Mouse (Mus musculus): Measurements from ENCODE around the gene Gm45234. TPM values are rescaled to one million over a fixed set of nuclear protein-coding genes. Genes with fewer than 3 reads are reported as not detected.

Gene Gm45234
- polyA plus RNA-seq, 2 experiments: not detected

- no peak overlapping the region for H3K9ac ChIP-seq (replicated peaks)
- H3K27me3 ChIP-seq (ENCODE audit: control insufficient read depth, insufficient read depth, low read length): no peaks in the 10 kb centered on the region
- DNase-seq (ENCODE audit: low read depth in 3 of 3, low spot score in 3 of 3): no peak
- ATAC-seq (ENCODE audit: insufficient read depth): no peak
- no peaks in the 10 kb centered on the region for H3K36me3 ChIP-seq (replicated peaks; ENCODE audit: control insufficient read depth, insufficient read depth, low read depth)
- H3K4me1 ChIP-seq (replicated peaks; ENCODE audit: control insufficient read depth in 2 of 2, insufficient read depth in 2 of 2, low read length in 1 of 2): peaks cover 16 to 32% of the 10 kb centered on the region in 2 experiments
- no peak overlapping the region for H3K27ac ChIP-seq
- WGBS (ENCODE audit: insufficient replicate concordance): 83% methylated on average over 11 of the region's 11 CpGs
- no peak overlapping the region for H3K4me3 ChIP-seq (ENCODE audit: insufficient read depth in 1 of 2, low read depth in 2 of 2, low read length in 2 of 2)
- H3K9me3 ChIP-seq (ENCODE audit: control insufficient read depth, low read length): no peaks in the 10 kb centered on the region
- TF ChIP-seq CTCF (IDR thresholded peaks at IDR 0.05; ENCODE audit: low read depth) (no peak), EP300 (IDR thresholded peaks at IDR 0.05; ENCODE audit: low read depth) (no peak)
- no peak overlapping the region for H3K4me2 ChIP-seq (ENCODE audit: low read depth)
These were observed 18.8 kb downstream of the Gm45234 start for GRCm38 (mm10) chr6:124737040-124737439.

DNA sequence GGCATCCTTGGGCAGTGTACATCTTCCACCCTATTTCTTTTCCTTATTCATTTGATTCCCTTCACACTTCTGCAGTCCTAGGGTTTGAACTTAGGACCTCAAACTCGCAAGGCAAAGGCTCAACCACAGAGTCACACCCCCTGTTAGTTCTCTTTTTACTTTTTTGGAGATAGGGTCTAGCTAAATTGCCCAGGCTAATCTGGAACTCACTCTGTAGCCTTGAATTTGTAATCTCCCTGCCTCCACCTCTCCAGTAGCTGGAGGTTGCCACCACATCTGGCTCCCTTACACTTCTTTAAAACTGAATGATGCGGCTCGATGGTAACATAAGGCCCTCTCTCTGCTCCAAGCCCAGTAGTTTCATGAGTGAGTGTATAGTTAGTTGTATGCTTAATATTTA lies 21.4 kb downstream of the Gm45234 start:
- H3K9ac ChIP-seq (replicated peaks): no peak overlapping the region
- H3K36me3 ChIP-seq (replicated peaks; ENCODE audit: control insufficient read depth, insufficient read depth, low read depth): no peaks in the 10 kb centered on the region
- H3K4me1 ChIP-seq (replicated peaks; ENCODE audit: control insufficient read depth in 2 of 2, insufficient read depth in 2 of 2, low read length in 1 of 2): peaks cover 7 to 21% of the 10 kb centered on the region in 2 experiments
- TF ChIP-seq CTCF (IDR thresholded peaks at IDR 0.05; ENCODE audit: low read depth): no peak
- no peak for TF ChIP-seq EP300 (IDR thresholded peaks at IDR 0.05; ENCODE audit: low read depth)
- no peaks in the 10 kb centered on the region for H3K9me3 ChIP-seq (ENCODE audit: control insufficient read depth, low read length)
- ATAC-seq (ENCODE audit: insufficient read depth) (no peak), DNase-seq (ENCODE audit: low read depth in 3 of 3, low spot score in 3 of 3) (no peak)
- no peak overlapping the region for H3K27ac ChIP-seq
- WGBS (ENCODE audit: insufficient replicate concordance): 58% methylated on average over 3 of the region's 3 CpGs
- no peaks in the 10 kb centered on the region for H3K27me3 ChIP-seq (ENCODE audit: control insufficient read depth, insufficient read depth, low read length)
- no peak overlapping the region for H3K4me2 ChIP-seq (ENCODE audit: low read depth)
- no peak overlapping the region for H3K4me3 ChIP-seq (ENCODE audit: insufficient read depth in 1 of 2, low read depth in 2 of 2, low read length in 2 of 2)

DNA sequence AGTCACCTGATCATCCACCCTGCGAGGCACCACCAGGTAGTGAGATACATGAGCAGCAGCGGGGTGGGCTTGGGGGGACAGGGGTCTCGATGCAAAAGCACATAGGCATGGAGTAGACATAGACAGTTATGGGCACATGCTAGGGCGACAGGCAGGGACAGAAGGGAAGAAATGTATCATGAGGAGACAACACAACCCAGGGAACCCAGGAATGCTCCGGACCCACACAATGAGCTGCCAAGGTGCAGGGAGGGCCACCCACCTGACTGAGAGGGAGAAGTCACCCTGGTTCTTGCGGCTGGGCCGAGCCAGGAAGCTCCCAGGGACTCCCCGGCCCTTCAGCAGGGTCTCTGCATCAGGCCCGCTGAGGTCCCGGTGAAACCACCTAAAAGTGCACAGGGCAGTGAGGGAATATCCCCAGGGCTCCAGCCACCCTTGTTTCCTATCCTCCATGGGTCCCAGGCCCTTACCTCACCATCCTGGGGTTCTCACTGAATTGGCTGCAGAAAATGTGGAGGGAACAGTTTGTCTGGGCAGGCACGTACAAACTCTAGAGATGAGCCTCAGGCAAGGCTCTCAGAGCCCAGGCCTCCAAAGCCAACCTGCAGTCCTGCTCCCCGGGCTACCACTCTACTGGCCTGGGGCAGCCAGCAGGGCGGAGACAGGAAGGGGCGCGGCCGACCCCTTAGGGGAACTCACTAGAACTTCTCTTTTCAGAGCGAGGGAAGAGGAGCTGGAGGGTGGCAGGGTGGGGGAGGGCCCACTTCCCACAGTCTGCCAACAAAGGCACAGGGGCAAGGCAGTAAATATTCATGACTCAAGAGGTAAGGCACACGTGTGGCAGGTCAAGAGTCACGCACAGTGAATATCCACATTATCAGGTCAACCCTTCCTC lies 23.1 kb downstream of the Gm45234 start:
- Histone ChIP-seq H3K27ac (no peak overlapping the region), H3K27me3 (ENCODE audit: control insufficient read depth, insufficient read depth, low read length) (no peaks in the 10 kb centered on the region), H3K4me2 (ENCODE audit: low read depth) (peak overlapping the region; percentile 30), H3K4me3 (ENCODE audit: insufficient read depth in 1 of 2, low read depth in 2 of 2, low read length in 2 of 2) (peak overlapping the region; percentile 37 to 50), H3K36me3 (replicated peaks; ENCODE audit: control insufficient read depth, insufficient read depth, low read depth) (no peaks in the 10 kb centered on the region), H3K9ac (replicated peaks) (peak overlapping the region; percentile 6; the same call in 1 of the 2 replicates), H3K4me1 (replicated peaks; ENCODE audit: control insufficient read depth in 2 of 2, insufficient read depth in 2 of 2, low read length in 1 of 2) (peaks cover 3 to 10% of the 10 kb centered on the region in 2 experiments; a peak in 3 of 4 replicates), H3K9me3 (ENCODE audit: control insufficient read depth, low read length) (no peaks in the 10 kb centered on the region)
- peak; percentile 63 for ATAC-seq (ENCODE audit: insufficient read depth)
- no peak for DNase-seq (ENCODE audit: low read depth in 3 of 3, low spot score in 3 of 3)
- 21% methylated on average over 19 of the region's 19 CpGs for WGBS (ENCODE audit: insufficient replicate concordance)
- TF ChIP-seq CTCF (IDR thresholded peaks at IDR 0.05; ENCODE audit: low read depth) (no peak), EP300 (IDR thresholded peaks at IDR 0.05; ENCODE audit: low read depth) (no peak)

DNA sequence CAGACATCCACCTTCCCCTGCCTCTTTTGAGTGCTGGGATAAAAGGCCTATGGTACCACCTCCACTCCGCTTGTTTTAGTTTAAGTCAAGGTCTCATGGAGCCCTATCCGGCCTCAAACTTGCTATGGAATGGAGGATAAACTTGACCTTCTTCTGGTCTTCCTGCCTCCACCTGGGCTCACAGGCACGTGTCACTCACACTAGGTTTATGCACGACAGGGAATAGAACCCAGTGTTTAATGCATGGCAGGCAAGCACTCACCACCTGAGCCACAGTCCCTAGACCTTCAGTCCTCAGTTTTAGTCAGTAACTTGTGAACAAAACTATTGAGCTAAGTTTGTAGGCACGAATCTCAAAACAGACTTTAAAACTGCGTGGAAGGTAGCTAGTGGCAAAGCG lies 24.8 kb downstream of the Gm45234 start:
- Histone ChIP-seq H3K27ac (no peak overlapping the region), H3K4me1 (replicated peaks; ENCODE audit: control insufficient read depth in 2 of 2, insufficient read depth in 2 of 2, low read length in 1 of 2) (peaks cover 3 to 10% of the 10 kb centered on the region in 2 experiments; a peak in 3 of 4 replicates), H3K9me3 (ENCODE audit: control insufficient read depth, low read length) (no peaks in the 10 kb centered on the region), H3K27me3 (ENCODE audit: control insufficient read depth, insufficient read depth, low read length) (no peaks in the 10 kb centered on the region), H3K9ac (replicated peaks) (no peak overlapping the region), H3K4me3 (ENCODE audit: insufficient read depth in 1 of 2, low read depth in 2 of 2, low read length in 2 of 2) (no peak overlapping the region), H3K36me3 (replicated peaks; ENCODE audit: control insufficient read depth, insufficient read depth, low read depth) (no peaks in the 10 kb centered on the region; the same call in 1 of the 2 replicates), H3K4me2 (ENCODE audit: low read depth) (peak overlapping the region; percentile 32)
- 71% methylated on average over 7 of the region's 7 CpGs for WGBS (ENCODE audit: insufficient replicate concordance)
- TF ChIP-seq CTCF (IDR thresholded peaks at IDR 0.05; ENCODE audit: low read depth) (no peak), EP300 (IDR thresholded peaks at IDR 0.05; ENCODE audit: low read depth) (no peak)
- DNase-seq (ENCODE audit: low read depth in 3 of 3, low spot score in 3 of 3) (no peak), ATAC-seq (ENCODE audit: insufficient read depth) (no peak)

Measured in liver, embryonic 14.5 days (tissue).